Mouse (Mus musculus): ENCODE data around the gene Svip.

The Svip gene

DNA sequence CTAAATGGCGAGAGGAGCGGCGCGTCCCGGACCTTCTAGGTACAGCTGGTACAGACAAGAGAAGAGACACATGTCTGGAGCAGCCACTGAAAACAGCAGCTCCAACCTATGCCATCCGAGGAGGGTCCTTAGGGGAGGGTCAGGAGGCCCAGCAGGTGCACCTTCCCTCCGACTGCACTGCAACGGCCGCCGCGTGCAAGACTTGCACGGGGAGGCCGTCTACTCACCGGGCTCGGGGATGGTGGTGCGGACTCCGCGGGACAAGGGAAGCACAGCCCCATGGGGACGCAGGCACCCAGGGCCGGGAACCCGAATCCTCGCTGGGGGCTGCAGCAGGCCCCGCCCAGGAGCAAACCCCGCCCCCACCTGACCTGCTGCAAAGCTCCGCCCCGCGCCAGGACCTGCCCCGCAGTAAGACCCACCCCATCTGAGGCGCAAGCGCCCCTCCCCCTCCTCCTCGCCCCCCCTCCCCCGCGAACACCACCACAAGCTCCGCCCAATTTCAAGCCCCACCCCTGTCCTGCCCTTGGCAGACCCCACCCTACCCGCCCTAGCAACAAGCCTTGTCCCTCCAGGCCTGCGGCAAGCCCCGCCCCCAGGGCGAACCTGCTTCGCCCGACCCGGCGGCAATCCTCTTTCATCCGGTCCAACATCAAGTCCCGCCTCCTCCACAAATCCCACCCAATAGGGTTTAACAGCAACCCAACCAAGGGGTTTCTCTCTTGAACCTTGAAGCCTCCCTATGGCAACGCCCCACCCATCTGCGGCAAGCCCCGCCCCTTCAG, at the start of gene Svip:
Svip (minus strand) TSS at position 508 of the 785 bp plus-strand sequence.
- DNase-seq, result peak; percentile 98 to 99

DNA sequence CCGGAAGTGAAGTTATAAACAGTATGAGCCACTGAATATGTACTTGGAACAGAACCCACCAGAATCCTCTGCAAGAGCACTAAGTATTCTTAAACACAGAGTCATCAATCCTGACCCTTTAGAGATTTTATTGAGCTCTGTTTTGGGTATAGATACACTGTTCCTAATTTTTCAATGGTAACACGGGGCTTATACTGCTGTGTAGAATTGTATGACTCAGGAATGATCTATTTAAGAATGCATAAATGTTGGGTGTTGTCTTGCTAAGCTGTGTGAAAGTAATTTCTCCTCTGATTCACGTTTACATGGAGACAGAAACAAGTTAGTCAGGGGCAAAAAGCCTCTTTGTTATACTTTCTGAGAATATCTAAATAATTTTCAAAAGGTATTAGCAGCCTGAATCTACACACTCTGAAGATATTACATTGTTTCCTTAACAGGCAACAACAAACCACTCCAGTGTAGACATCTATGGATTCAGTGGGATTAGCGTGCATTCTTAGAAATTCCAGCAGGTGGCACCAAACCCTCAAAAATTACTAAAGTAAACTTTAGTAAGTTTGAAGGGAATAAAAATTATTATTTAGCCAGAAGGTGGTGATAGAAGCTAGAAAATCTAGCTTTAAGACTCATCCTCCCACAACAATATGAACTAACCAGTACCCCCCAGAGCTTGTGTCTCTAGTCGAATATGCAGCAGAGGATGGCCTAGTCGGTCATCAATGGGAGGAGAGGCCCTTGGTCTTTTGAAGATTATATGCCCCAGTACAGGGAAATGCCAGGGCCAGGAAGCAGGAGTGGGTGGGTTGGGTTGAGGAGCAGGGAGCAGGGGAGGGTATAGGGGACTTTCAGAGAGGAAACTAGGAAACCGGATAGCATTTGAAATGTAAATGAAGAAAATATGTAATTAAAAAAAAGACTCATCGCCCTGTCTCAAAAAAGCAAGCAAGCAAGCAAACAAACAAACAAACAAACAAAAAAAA, 32.1 kb upstream of the Svip start:
- peak; percentile 4 to 17 for DNase-seq

DNA sequence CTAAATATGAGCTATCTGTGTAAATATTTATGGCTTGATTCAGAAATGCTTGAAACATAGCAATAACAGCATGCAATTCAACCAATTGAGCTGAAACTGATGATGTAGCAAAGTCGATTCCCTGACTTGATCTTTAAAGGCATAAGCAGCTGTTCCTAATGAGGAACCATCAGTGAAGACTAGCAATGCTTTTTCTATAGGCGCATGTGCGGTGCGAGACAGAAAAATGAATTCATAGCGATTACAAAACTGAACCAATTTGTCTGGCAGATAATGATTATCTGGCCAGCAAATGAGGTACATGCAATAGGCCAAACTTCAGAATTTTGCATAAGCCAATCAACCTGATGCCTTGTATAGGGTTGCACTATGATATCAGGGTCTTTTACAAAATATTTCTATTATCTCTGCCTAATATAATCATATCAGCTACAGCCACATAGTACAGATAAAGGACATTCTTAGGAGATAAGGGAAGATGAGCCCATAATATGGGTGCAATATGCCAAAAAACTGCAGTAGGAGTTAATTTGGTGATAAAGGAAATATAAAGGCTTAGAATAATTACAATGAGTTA, 18.3 kb upstream of the Svip start:
- DNase-seq, result no peak

DNA sequence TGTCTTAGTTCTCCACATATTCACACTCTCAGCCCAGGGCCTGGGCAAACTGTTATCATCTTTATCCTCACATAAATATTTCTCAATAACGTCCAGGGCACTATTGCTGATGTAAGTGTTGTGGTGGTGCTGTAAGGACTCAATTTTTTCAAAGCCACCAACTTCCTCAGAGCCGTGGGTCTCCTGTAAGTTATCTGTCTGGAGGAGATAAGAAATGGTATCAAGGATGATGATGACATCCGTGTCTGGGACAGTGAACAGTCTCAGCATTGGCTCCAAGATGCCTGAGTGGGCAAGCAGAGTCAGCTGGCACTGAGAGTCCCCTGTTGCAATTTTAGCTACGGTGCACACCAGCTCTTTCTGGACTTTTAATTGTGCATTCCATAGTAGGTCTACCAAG, 16.2 kb upstream of the Svip start:
- DNase-seq, result no peak

- no peak for DNase-seq
Observed at GRCm38 (mm10) chr7:52015628-52016027, 9.8 kb upstream of the Svip start, which contains the start of gene 1700015G11Rik. Gene 1700015G11Rik (minus strand): TSS chr7:52015728.

DNA sequence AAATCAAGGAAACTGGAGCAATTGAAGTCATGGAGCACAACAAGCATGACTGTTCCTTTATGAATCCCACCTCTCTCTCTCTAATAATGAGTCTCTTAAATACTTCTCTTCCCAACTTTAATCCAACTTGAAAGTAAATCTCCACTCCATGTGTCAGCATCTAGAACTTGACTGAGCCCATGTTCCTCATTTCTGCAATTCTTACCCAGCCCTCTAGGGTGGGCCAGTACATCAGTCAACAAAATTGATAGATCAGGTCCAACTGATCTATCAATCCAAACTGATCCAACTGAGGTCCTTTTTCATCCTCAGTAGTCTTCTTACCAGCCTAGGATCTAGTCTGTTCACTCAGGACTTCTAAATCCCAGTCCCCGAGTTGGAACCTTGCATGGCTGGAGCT, 9.4 kb upstream of the Svip start:
- no peak for DNase-seq

- DNase-seq, result no peak
Observed at GRCm38 (mm10) chr7:52013457-52013856, 7.6 kb upstream of the Svip start.

GRCm38 (mm10) chr7:52007138-52007537, 1.3 kb upstream of the Svip start:
- DNase-seq, result no peak

- DNase-seq, result no peak
Observed at GRCm38 (mm10) chr7:52006296-52006630, 445 bp upstream of the Svip start.

DNA sequence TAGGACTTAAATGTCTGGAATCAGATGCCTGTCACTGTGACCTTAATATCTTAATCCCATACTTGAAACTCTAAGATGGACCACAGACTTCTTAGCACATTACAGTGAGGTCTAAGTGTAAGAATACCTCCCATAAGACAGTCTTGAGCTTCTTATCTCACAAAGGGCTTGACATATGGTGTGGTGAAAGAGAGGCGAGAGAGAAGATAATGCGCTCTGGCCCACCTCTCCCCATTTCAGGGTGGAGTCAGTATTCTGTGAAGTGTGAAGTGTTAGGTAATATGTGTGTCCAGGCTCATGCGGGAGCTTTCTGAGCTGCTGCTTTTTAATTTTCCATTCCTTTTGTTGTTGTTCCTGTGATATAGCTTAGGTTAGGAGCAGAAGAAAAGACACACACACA, 14.8 kb downstream of the Svip start:
- DNase-seq, result no peak

DNA sequence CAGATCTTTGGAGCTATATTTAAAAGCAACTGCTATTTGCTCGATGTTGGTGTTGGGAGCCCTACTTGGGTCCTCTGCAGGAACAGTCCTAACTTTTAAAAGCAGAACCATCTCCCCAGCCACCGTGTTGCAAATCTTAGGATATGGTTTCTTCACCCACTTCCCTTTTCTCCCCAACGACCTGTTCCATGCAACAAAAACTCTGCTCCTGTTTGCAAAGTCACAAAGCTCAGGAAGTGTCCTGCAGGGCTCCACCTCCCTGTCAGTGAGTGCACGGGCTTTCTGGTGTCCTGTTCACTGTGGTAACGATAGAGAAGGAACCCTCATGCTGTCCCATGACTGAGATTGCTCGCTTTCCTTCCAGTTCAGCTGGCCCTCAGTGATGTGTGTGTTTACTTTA, 18.9 kb downstream of the Svip start:
- no peak for DNase-seq

DNA sequence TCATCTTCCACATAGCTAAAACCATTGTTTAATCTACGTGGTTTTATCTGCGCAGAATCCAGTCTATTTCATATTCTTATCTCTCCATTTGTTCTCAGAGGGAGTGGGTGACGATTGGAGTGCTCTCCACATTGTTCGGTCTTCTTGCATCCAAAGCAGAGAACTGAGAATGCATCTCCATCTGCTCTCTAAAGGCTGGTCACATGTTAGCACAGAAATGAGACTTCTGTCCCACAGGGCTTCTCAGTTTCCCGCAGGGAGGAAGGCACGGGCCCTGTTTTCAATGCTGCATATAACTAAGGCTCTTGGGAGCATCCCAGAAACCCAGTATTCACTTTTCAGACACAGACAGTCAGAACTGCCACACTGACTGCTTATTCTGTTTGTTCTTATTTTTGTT, 20.1 kb downstream of the Svip start:
- DNase-seq, result no peak

- no peak for DNase-seq
Observed at GRCm38 (mm10) chr7:51982303-51982702, 23.5 kb downstream of the Svip start.

- DNase-seq, result no peak
Observed at GRCm38 (mm10) chr7:51979271-51979670, 26.5 kb downstream of the Svip start.

DNA sequence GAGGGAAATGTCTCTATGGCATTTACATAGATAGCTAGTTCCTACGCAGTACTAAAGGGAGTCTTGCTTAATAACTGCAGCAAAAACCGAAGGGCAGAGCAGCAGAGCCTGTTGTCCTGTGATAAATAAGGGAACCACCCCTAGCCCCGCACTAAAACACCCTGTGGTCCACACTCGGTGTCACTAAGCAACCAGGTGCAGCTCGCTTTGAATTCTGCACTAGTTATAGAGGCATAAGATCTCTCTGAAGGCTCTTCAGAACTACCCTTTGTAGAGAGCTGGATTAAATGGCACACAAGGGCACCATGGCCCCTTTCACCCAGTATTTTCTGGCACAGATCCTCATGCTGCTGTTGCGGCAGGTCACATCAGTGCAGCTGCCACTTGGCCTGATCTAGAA, 30.6 kb downstream of the Svip start:
- DNase-seq, result no peak

DNA sequence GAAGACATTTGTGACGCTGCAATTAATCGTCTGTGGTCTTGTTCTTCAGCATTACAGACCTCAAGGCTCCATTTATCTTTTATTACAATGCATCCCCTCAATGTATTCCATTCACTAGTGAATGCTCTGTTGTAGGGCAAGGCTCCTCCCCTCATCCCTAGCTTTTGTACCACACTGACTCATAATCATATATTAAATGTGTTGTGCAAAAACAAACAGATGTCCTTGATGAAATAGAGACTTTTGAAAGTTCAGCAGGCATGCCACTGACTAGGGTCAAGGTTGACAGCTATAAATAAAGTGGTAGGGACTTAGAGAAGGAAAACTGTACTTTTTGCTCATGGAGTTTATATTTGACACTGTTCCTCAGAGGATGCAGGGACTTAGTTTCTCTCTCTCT, 32.3 kb downstream of the Svip start:
- no peak for DNase-seq

DNA sequence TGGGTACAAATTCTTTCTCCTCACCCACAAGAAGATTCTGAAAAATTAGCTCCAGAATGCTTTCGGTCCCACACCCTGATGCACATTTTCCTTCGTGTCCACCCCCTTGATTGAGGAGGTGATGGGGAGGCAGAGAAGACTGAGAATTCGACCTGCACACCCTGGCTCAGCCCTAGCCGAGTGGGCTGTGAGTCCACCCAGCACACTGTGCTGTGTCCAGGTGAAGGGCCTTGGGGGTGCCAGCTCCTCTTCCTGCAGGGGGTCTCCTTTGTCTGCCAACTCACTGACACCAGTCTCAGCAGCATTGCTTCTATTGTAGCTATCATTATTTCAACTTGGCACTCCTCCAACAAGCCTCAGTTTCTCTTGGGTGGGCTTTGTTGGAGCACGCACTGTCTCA, 32.7 kb downstream of the Svip start:
- no peak for DNase-seq

- peak; percentile 4 to 23 for DNase-seq
Observed at GRCm38 (mm10) chr7:51972252-51972855, 33.5 kb downstream of the Svip start.

DNA sequence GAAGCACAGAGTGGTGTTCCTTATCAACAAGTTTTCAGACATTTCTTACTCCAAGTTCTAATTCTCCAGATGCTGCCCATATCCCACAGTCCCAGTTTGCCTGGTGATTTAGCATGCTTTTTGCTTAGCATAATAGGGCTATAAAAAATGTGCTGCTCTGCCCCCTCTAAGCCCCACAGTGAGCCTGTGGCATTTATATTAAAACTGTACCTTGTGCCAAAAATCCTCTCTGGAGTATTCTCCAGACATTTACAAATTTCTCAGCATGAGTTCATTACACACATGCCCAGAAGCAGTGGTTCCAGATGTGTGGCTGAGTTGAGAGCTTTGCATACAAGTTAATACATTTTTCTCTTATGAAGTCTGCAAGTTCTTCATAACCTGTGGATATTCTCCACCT, 36.4 kb downstream of the Svip start:
- no peak for DNase-seq

DNA sequence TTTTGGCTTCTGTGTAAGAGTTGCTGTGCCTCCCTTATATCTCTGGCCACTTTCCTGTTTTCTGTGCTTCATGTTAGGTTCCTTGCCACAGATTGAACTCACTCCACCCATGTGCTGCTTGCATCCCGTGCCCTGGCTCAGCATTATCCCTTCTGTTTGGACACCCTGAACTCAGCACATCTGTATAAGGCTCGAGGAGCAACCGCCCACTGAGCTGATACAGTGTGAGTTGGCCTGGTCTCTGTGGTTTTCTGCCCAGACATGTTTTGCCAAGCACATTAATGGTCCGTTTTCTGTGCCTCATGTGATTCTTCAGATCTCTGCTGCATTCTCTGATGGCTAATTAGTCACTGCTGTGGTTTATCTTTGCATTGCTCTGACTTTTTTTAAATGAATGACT, 38.2 kb downstream of the Svip start:
- no peak for DNase-seq

- no peak for DNase-seq
Observed at GRCm38 (mm10) chr7:51964681-51965080, 41.1 kb downstream of the Svip start.

DNA sequence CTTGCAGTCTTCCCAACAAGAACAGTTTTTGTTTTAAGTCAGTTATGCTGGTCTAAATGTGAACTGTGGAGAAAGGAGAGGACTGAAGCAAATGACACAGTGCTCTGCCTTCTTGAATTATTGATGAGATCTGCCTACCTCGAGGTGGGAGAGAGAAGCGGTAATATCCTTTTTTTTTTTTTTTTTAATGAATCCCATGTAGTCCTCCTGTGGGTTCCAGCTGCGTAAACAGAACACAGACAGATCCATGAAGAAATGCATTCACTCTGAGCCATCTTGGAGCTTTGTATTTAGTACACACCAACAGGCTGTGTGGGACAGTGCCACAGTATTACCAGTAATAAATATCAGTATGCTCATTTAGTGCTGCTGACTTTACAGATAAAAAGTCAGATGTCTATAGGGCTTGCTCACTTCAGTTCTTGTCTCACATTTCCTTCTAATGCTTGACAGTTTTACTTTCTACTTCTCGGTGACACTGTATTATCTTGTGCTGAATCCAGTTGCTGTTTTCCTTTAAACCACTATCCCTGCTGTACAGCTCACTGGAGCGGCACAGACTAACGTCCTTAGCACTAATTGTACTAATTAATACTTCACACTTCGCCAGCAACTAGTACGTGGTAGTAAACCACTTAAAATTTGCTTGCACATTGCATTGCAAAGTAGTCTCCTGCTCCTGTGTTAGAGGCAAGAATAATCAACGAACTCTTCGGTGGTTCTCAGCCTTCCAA, 43.4 kb downstream of the Svip start:
- no peak for DNase-seq
